In genomic region chr8:4779254-4780055, GRCm38 (mm10) we compare ENCODE assay signal across 8 mouse cellular contexts. TPM values are rescaled to one million over a fixed set of nuclear protein-coding genes. Genes with fewer than 3 reads are reported as not detected.
DNase-seq lines count a peak whose midpoint lies in the region; ATAC-seq and TF ChIP-seq lines count a peak whose summit lies in the region.

Gene Shcbp1, minus strand, starts transcription at chr8:4779567.

- H3K4me1 ChIP-seq in embryonic facial prominence, embryonic 13.5 days = peaks cover 12% of the 10 kb centered on the region
- H3K4me1 ChIP-seq in kidney, adult 2 months (ENCODE audit: control insufficient read depth, insufficient read depth, low read length) = no peaks in the 10 kb centered on the region
- peaks cover 9% of the 10 kb centered on the region for H3K4me1 ChIP-seq in limb, embryonic 12.5 days (replicated peaks)
- peaks cover 7% of the 10 kb centered on the region; the same call in 1 of the 2 replicates for H3K4me1 ChIP-seq in midbrain, embryonic 15.5 days
- H3K4me1 ChIP-seq in spleen, adult 2 months (ENCODE audit: control insufficient read depth, insufficient read depth, insufficient read length) = peaks cover 2% of the 10 kb centered on the region; the same call in 1 of the 2 replicates

- H3K9me3 ChIP-seq in embryonic facial prominence, embryonic 13.5 days = no peaks in the 10 kb centered on the region
- H3K9me3 ChIP-seq in limb, embryonic 12.5 days = peaks cover 5% of the 10 kb centered on the region
- no peaks in the 10 kb centered on the region for H3K9me3 ChIP-seq in midbrain, embryonic 15.5 days

- peak within 1 kb of the TSS; percentile 75 for H3K4me2 ChIP-seq in embryonic facial prominence, embryonic 13.5 days
- H3K4me2 ChIP-seq in limb, embryonic 12.5 days = peak within 1 kb of the TSS; percentile 72
- peak within 1 kb of the TSS; percentile 86 for H3K4me2 ChIP-seq in midbrain, embryonic 15.5 days

- H3K36me3 ChIP-seq in embryonic facial prominence, embryonic 13.5 days = peaks cover 12% of the 10 kb centered on the region; the same call in 1 of the 2 replicates
- no peaks in the 10 kb centered on the region for H3K36me3 ChIP-seq in kidney, adult 2 months (ENCODE audit: control insufficient read depth, insufficient read depth, low read length)
- peaks cover 9% of the 10 kb centered on the region; the same call in 1 of the 2 replicates for H3K36me3 ChIP-seq in limb, embryonic 12.5 days
- no peaks in the 10 kb centered on the region for H3K36me3 ChIP-seq in midbrain, embryonic 15.5 days (replicated peaks)
- no peaks in the 10 kb centered on the region for H3K36me3 ChIP-seq in spleen, adult 2 months (ENCODE audit: control insufficient read depth, insufficient read depth, low read length)

- peak within 1 kb of the TSS; percentile 74 for H3K9ac ChIP-seq in embryonic facial prominence, embryonic 13.5 days
- peak within 1 kb of the TSS; percentile 70 for H3K9ac ChIP-seq in limb, embryonic 12.5 days (replicated peaks)
- peak within 1 kb of the TSS; percentile 40; the same call in 1 of the 2 replicates for H3K9ac ChIP-seq in midbrain, embryonic 15.5 days

- peak within 1 kb of the TSS; percentile 72 for H3K4me3 ChIP-seq in embryonic facial prominence, embryonic 13.5 days
- peak within 1 kb of the TSS; percentile 77 for H3K4me3 ChIP-seq in kidney, adult 2 months (ENCODE audit: insufficient read depth, low read depth, low read length)
- peak within 1 kb of the TSS; percentile 80 for H3K4me3 ChIP-seq in limb, embryonic 12.5 days (replicated peaks)
- peak within 1 kb of the TSS; percentile 67 for H3K4me3 ChIP-seq in midbrain, embryonic 15.5 days
- H3K4me3 ChIP-seq in spleen, adult 2 months (ENCODE audit: extremely low read depth, insufficient read depth, insufficient read length) = peak within 1 kb of the TSS; percentile 58

- peak; percentile 82 for DNase-seq in 3134 (ENCODE audit: extremely low read depth, insufficient read length, low spot score)
- peak; percentile 92 to 93 for DNase-seq in adrenal gland, postnatal 36 days
- DNase-seq in heart, adult 18-20 months = peak; percentile 92 to 96
- peak; percentile 96 for DNase-seq in kidney, adult 2 months
- peak; percentile 86 to 89 for DNase-seq in spleen, adult 2 months (ENCODE audit: low read depth in 1 of 2, low spot score in 2 of 2)

- peak; percentile 80; the same call in 1 of the 2 replicates for ATAC-seq in embryonic facial prominence, embryonic 13.5 days (ENCODE audit: insufficient number of reproducible peaks, insufficient read depth, low FRiP score, low TSS enrichment, low read depth)
- ATAC-seq in limb, embryonic 12.5 days (ENCODE audit: insufficient number of reproducible peaks, insufficient read depth, low FRiP score, low TSS enrichment, low read depth) = peak; percentile 91
- peak; percentile 99 for ATAC-seq in midbrain, embryonic 15.5 days (replicated peaks)

- TF ChIP-seq CTCF in kidney, adult 2 months (conservative IDR thresholded peaks at IDR 0.05; ENCODE audit: insufficient read depth, insufficient read length, low read depth, low read length) = peak; percentile 85
- peak; percentile 60; the same call in 1 of the 2 replicates for TF ChIP-seq CTCF in spleen, adult 2 months (IDR thresholded peaks at IDR 0.05; ENCODE audit: extremely low read depth, insufficient read depth, insufficient read length, insufficient replicate concordance)

- no peak within 1 kb of the TSS for H3K27ac ChIP-seq in embryonic facial prominence, embryonic 13.5 days
- H3K27ac ChIP-seq in kidney, adult 2 months (ENCODE audit: insufficient read depth, low read depth, low read length) = no peak within 1 kb of the TSS
- no peak within 1 kb of the TSS for H3K27ac ChIP-seq in limb, embryonic 12.5 days
- H3K27ac ChIP-seq in midbrain, embryonic 15.5 days = no peak within 1 kb of the TSS
- no peak within 1 kb of the TSS for H3K27ac ChIP-seq in spleen, adult 2 months (ENCODE audit: insufficient read depth, low read length)

- 5% methylated on average over 29 of the region's 29 CpGs for WGBS in embryonic facial prominence, embryonic 13.5 days
- whole genome bisulfite sequencing in kidney, adult 2 months = 8% methylated on average over 29 of the region's 29 CpGs
- 5% methylated on average over 29 of the region's 29 CpGs for WGBS in limb, embryonic 12.5 days
- WGBS in midbrain, embryonic 15.5 days = 2% methylated on average over 29 of the region's 29 CpGs
- WGBS in spleen, adult 2 months = 4% methylated on average over 29 of the region's 29 CpGs

- no peak for TF ChIP-seq POLR2A in kidney, adult 2 months (IDR thresholded peaks at IDR 0.05; ENCODE audit: low read depth, low read length)
- no peak for TF ChIP-seq POLR2A in spleen, adult 2 months (IDR thresholded peaks at IDR 0.05; ENCODE audit: low read depth, low read length)

- H3K27me3 ChIP-seq in embryonic facial prominence, embryonic 13.5 days = no peaks in the 10 kb centered on the region
- no peaks in the 10 kb centered on the region for H3K27me3 ChIP-seq in kidney, adult 2 months (replicated peaks; ENCODE audit: control insufficient read depth, insufficient read depth, low read length)
- H3K27me3 ChIP-seq in limb, embryonic 12.5 days = no peaks in the 10 kb centered on the region
- H3K27me3 ChIP-seq in midbrain, embryonic 15.5 days (replicated peaks) = no peaks in the 10 kb centered on the region
- no peaks in the 10 kb centered on the region for H3K27me3 ChIP-seq in spleen, adult 2 months (ENCODE audit: control insufficient read depth, insufficient read depth, low read length)

RNA-seq across cellular contexts. Expression of gene Shcbp1, which starts in this region (rescaled TPM):
- total RNA-seq in adrenal gland, postnatal 36 days (2021) = 1 to 10 TPM; 2.1 to 2.9 TPM
- 73.8 and 77.4 TPM in 2 replicates for polyA plus RNA-seq in embryonic facial prominence, embryonic 13.5 days (2015; fragmentation: Nextera tagmentation; extraction: Ambion mirVana)
- under 1 TPM; 0.41 to 0.42 TPM for total RNA-seq in heart, adult 18-20 months (2021)
- polyA plus RNA-seq in kidney, adult 2 months (2012; rRNA removed) = 0.38 and 0.46 TPM in 2 replicates
- polyA plus RNA-seq in limb, embryonic 12.5 days (2016; fragmentation: Nextera tagmentation; extraction: Ambion mirVana) = 86.3 and 86.7 TPM in 2 replicates
- 8.4 and 8.5 TPM in 2 replicates for polyA plus RNA-seq in midbrain, embryonic 15.5 days (2015; fragmentation: Nextera tagmentation; extraction: Ambion mirVana)
- 0.75 and 0.92 TPM in 2 replicates for polyA plus RNA-seq in spleen, adult 2 months (2012; rRNA removed)

Comparison
In these comparisons a context has a peak if more than half of its experiments do, and no peak if none do; other contexts are left out.
1. Peak in DNase-seq in heart, adult 18-20 months; RNA of the gene not detected or under 1 TPM.
2. Peak in DNase-seq and H3K4me3 ChIP-seq in kidney, adult 2 months; RNA of the gene not detected or under 1 TPM.
3. Peak in DNase-seq and H3K4me3 ChIP-seq in spleen, adult 2 months; RNA of the gene not detected or under 1 TPM.